Mouse (Mus musculus) intestine, postnatal 0 days (tissue): ENCODE measurements around the gene Nt5dc2. TPM values are rescaled to one million over a fixed set of nuclear protein-coding genes. Genes with fewer than 3 reads are reported as not detected.

Experiments used
- ATAC-seq: fragments of 200-750 bp; cut with Nextera tagmentation; 2 replicates; pipeline ENCODE4 v1.8.0; 2017; ENCODE audit warnings: mild to moderate bottlenecking, moderate TSS enrichment, moderate library complexity
- H3K27ac ChIP-seq: fragments of 300-500 bp; sonication (generic); 2 replicates; pipeline ENCODE4 v1.5.1; 2014; ENCODE audit warnings: mild to moderate bottlenecking, low read depth, low read length, moderate library complexity
- H3K27me3 ChIP-seq: fragments of 300-500 bp; sonication (generic); replicated peaks from 2 replicates; pipeline ENCODE4 v1.6.1; 2014; ENCODE audit warnings: low read length, mixed read lengths; ENCODE audit not compliant: control insufficient read depth, insufficient read depth
- H3K36me3 ChIP-seq: fragments of 300-500 bp; sonication (generic); 2 replicates; pipeline ENCODE4 v1.6.1; 2014; ENCODE audit warnings: mild to moderate bottlenecking, moderate library complexity; ENCODE audit not compliant: control insufficient read depth, insufficient read depth
- H3K4me1 ChIP-seq: fragments of 300-500 bp; sonication (generic); replicated peaks from 2 replicates; pipeline ENCODE4 v1.6.1; 2014; ENCODE audit warnings: antibody characterized with exemption, low read length, mixed read lengths; ENCODE audit not compliant: control insufficient read depth, insufficient read depth
- H3K4me2 ChIP-seq: fragments of 300-500 bp; sonication (generic); replicated peaks from 2 replicates; pipeline ENCODE4 v1.6.1; 2014; ENCODE audit warnings: low read depth, mild to moderate bottlenecking, moderate library complexity
- H3K4me3 ChIP-seq: fragments of 300-500 bp; sonication (generic); 2 replicates; pipeline ENCODE4 v1.5.1; 2014; ENCODE audit warnings: low read depth, low read length
- H3K9ac ChIP-seq: fragments of 300-500 bp; sonication (generic); 2 replicates; pipeline ENCODE4 v1.6.1; 2014; ENCODE audit warnings: mild to moderate bottlenecking, low read depth, low read length
- H3K9me3 ChIP-seq: fragments of 300-500 bp; sonication (generic); 2 replicates; pipeline ENCODE4 v1.6.1; 2016; ENCODE audit warnings: mixed run types; ENCODE audit not compliant: control insufficient read depth
- CTCF ChIP-seq: sonication (generic); IDR thresholded peaks from 2 replicates; pipeline ENCODE4 v1.5.1; 2016; ENCODE audit warnings: low read depth, mild to moderate bottlenecking, control low read depth, antibody characterized with exemption, moderate library complexity
- WGBS: fragments of 180-500 bp; shearing (Covaris S2); extraction: QIAGEN DNeasy Blood & Tissue Kit; methylation state at CpG from one replicate; pipeline ENCODE4 v1.1.7; 2014; 5-methylcytosine and 5-hydroxymethylcytosine counted together
- polyA plus RNA-seq: library from polyadenylated mRNA; unstranded; fragments of >200 nt; fragmentation: Nextera tagmentation; extraction: Ambion mirVana; gene quantifications from 2 replicates; pipeline ENCODE4 v1.2.1, GENCODE M21; 2015

The Nt5dc2 gene
- polyA plus RNA-seq, 1 experiment from 2014 or later: 34.9 TPM

DNA sequence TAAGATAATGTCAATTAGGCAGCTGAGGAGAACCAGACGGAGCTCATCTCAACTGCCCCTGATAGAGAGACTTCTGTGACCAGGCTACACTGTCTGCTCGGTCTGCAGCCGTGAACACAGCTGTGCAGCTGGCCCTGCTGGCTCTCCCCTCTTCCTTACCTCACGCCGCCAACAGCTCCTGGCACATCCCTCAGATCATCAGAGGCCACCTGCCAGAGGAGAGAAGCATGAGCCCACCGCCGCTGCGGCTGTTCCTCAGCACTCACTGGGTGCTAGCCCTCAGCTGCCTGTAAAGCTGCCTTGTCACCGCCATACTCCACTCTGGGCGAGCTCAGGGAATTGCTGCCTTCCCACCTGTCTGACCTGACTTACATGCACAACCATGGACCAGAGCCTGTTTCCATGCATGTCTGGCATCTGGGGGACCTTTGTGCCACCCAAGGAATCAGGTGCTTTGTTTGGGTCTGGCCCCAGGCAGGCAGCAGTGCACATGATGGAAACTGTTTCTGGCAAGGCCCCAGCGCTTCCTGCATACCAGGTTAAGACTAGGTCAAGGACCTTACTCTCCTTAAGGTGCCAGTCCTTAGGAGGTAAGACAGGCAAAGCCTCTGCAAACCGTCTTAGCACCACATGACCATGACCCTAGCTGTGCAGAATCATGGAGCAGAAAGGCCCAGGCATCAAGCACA, 49.0 kb downstream of the Nt5dc2 start:
- Histone ChIP-seq H3K36me3 (peaks cover 95% of the 10 kb centered on the region), H3K4me2 (no peak overlapping the region), H3K27ac (no peak overlapping the region), H3K4me1 (no peaks in the 10 kb centered on the region), H3K9ac (no peak overlapping the region), H3K4me3 (no peak overlapping the region), H3K27me3 (no peaks in the 10 kb centered on the region), H3K9me3 (no peaks in the 10 kb centered on the region)
- TF ChIP-seq CTCF: no peak
- ATAC-seq: no peak
- 92% methylated on average over 12 of the region's 12 CpGs for WGBS

DNA sequence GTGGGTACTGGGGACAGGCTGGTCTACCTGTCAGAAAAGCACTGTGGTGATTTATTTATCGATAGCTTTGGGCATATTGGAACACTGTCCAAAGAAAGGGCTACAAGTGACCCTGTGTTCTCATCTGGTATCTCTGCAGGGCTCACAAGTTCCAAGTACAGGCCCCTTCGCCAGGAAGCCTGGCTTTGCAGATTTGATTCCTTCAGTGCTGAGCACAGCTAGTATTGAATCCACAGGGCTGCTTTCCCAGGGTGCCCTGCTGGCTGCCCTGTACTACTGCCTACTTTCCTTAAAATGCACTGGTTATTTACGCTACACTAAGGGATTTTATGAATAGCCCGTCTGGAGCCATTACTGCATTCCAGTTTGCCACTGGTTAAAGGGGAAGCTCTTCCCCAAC, 50.7 kb downstream of the Nt5dc2 start:
- Histone ChIP-seq H3K9ac (no peak overlapping the region), H3K4me2 (0 out of 2 replicates have a peak overlapping the region, but pooled peaks have one; percentile 35), H3K4me1 (no peaks in the 10 kb centered on the region), H3K9me3 (no peaks in the 10 kb centered on the region), H3K27me3 (no peaks in the 10 kb centered on the region), H3K27ac (peak overlapping the region; percentile 35; the same call in 1 of the 2 replicates), H3K36me3 (peaks cover 95% of the 10 kb centered on the region), H3K4me3 (0 out of 2 replicates have a peak overlapping the region, but pooled peaks have one; percentile 12)
- no peak for ATAC-seq
- no peak for TF ChIP-seq CTCF
- WGBS: 80% methylated on average over 4 of the region's 4 CpGs

GRCm38 (mm10) chr14:31182786-31183290, 52.0 kb downstream of the Nt5dc2 start:
- no peak for TF ChIP-seq CTCF
- Histone ChIP-seq H3K4me3 (no peak overlapping the region), H3K27me3 (no peaks in the 10 kb centered on the region), H3K9me3 (no peaks in the 10 kb centered on the region), H3K4me2 (no peak overlapping the region), H3K9ac (no peak overlapping the region), H3K27ac (peak overlapping the region; percentile 57), H3K36me3 (peaks cover 95% of the 10 kb centered on the region), H3K4me1 (no peaks in the 10 kb centered on the region)
- WGBS: 43% methylated on average over 2 of the region's 2 CpGs
- ATAC-seq: peak; percentile 75

DNA sequence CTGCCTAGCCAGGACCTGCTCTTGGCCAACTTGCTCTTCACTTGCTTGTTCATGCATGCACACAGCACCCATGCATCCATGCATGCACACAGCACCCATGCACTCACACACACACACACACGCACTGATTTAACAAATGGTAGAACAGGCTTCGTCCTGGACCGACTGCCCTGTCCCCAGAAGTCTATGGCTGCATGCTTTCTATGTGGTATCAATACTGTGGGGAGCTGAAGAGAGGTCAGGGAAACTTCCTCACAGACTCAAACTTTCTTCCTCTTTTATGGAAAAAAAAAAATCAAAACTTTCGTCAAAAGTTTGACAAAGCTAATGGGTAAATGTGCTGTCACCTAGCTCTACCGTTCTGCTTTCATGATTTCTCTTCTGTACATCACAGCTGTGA, 52.7 kb downstream of the Nt5dc2 start:
- WGBS: 77% methylated on average over 5 of the region's 5 CpGs

DNA sequence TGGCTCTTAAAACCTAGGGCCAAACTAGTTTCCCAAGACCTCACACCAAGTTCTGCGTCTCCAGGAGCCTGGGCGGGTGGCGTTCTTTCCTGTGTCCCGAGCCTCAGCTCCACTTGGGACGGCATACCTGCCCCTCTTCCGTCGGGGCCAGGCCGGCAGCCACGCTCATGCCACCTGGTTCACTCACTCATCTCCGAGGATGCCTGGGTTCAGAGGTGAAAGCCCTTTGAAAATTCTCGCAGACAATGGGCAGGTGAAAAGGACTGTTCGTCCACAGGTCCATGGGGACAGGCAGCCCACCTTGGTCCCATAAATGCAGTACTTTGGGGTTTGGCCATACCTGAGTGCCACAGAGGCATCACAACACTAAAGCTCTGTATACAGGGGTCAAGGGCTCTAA, 53.3 kb downstream of the Nt5dc2 start:
- Histone ChIP-seq H3K9me3 (no peaks in the 10 kb centered on the region), H3K4me2 (no peak overlapping the region), H3K4me3 (no peak overlapping the region), H3K27me3 (no peaks in the 10 kb centered on the region), H3K27ac (no peak overlapping the region), H3K36me3 (peaks cover 97% of the 10 kb centered on the region), H3K9ac (no peak overlapping the region), H3K4me1 (no peaks in the 10 kb centered on the region)
- no peak for ATAC-seq
- 92% methylated on average over 12 of the region's 12 CpGs for WGBS
- TF ChIP-seq CTCF: no peak

More for the DNA sequence above, 52.7 kb downstream of the Nt5dc2 start:
- Histone ChIP-seq H3K4me1 (no peaks in the 10 kb centered on the region), H3K4me3 (no peak overlapping the region), H3K27ac (peak overlapping the region; percentile 50; the same call in 1 of the 2 replicates), H3K36me3 (peaks cover 96% of the 10 kb centered on the region), H3K4me2 (no peak overlapping the region), H3K9me3 (no peaks in the 10 kb centered on the region), H3K9ac (no peak overlapping the region), H3K27me3 (no peaks in the 10 kb centered on the region)
- no peak for ATAC-seq
- TF ChIP-seq CTCF: no peak

DNA sequence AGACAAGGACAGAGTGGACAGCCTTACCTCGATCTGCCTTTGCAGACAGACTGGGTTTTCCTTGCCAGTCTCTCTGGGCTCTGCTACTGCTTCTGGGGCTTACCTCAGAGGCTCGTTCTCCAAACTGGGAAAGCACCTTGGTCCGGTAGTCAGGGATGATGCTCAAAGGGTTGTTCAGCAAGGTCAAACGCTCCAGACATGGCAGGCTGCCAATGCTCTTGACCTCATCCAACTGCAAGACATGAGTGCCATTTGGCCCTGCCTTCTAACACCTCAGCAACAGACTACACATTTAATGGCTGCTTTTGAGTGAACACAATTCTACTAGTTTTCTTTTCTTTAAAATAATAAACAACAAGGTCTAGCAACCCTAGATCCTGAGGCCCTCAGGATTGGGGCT, 55.8 kb downstream of the Nt5dc2 start:
- H3K4me1 ChIP-seq: no peaks in the 10 kb centered on the region
- no peak for ATAC-seq
- H3K9me3 ChIP-seq: no peaks in the 10 kb centered on the region
- no peak overlapping the region for H3K27ac ChIP-seq
- H3K4me3 ChIP-seq: no peak overlapping the region
- TF ChIP-seq CTCF: no peak
- peaks cover 98% of the 10 kb centered on the region for H3K36me3 ChIP-seq
- no peak overlapping the region for H3K4me2 ChIP-seq
- WGBS: 86% methylated on average over 4 of the region's 4 CpGs
- H3K9ac ChIP-seq: no peak overlapping the region
- H3K27me3 ChIP-seq: no peaks in the 10 kb centered on the region

Other genes starting within 250 kb of the Nt5dc2 start
- 0.16 TPM in 1 of 2 replicates, not detected in the other for gene Itih4, start 244.6 kb upstream of the Nt5dc2 start, polyA plus RNA-seq
- gene Itih3, start 207.3 kb upstream of the Nt5dc2 start, polyA plus RNA-seq: 3.9 and 4.7 TPM in 2 replicates
- not detected in 2 replicates for gene Itih1, start 187.8 kb upstream of the Nt5dc2 start, polyA plus RNA-seq
- 2.9 and 3.0 TPM in 2 replicates for gene Nek4, start 179.7 kb upstream of the Nt5dc2 start, polyA plus RNA-seq
- gene Glt8d1, start 129.7 kb upstream of the Nt5dc2 start, polyA plus RNA-seq: 18.2 and 21.6 TPM in 2 replicates
- 434 and 465 TPM in 2 replicates for gene Spcs1, start 129.4 kb upstream of the Nt5dc2 start, polyA plus RNA-seq
- 33.1 and 39.8 TPM in 2 replicates for gene Pbrm1, start 111.9 kb upstream of the Nt5dc2 start, polyA plus RNA-seq
- 53.5 and 59.6 TPM in 2 replicates for gene Gnl3, start 111.9 kb upstream of the Nt5dc2 start, polyA plus RNA-seq
- 127 and 132 TPM in 2 replicates for gene Smim4, start 2.1 kb upstream of the Nt5dc2 start, polyA plus RNA-seq
- 20.6 and 23.1 TPM in 2 replicates for gene Stab1, start 37.6 kb downstream of the Nt5dc2 start, polyA plus RNA-seq
- gene Tnnc1, start 77.3 kb downstream of the Nt5dc2 start, polyA plus RNA-seq: 1.4 and 1.6 TPM in 2 replicates
- 74.1 and 78.8 TPM in 2 replicates for gene Nisch, start 85.9 kb downstream of the Nt5dc2 start, polyA plus RNA-seq
- gene Sema3g, start 86.8 kb downstream of the Nt5dc2 start, polyA plus RNA-seq: 0.61 and 0.74 TPM in 2 replicates
- gene Phf7, start 120.3 kb downstream of the Nt5dc2 start, polyA plus RNA-seq: 8.6 and 10.3 TPM in 2 replicates
- gene Bap1, start 120.4 kb downstream of the Nt5dc2 start, polyA plus RNA-seq: 20.7 and 22.4 TPM in 2 replicates
- 0.30 and 0.57 TPM in 2 replicates for gene Dnah1, start 192.8 kb downstream of the Nt5dc2 start, polyA plus RNA-seq
- gene Capn7, start 205.6 kb downstream of the Nt5dc2 start, polyA plus RNA-seq: 18.6 and 18.7 TPM in 2 replicates